Mouse (Mus musculus) thymus, postnatal 36 days (tissue): ENCODE data around the gene Pla2g6.

Experiments used
- DNase-seq, 2 experiments: peaks; one replicate each; pipeline ENCODE4 v3.0.0; 2022; ENCODE audit warnings: mixed read lengths in 2 of 2

Pla2g6 gene

GRCm38 (mm10) chr15:79328058-79328938, at the start of gene Pla2g6:
Gene Pla2g6 (minus strand): TSS chr15:79328390.
- peak; percentile 97 to 98 for DNase-seq

DNA sequence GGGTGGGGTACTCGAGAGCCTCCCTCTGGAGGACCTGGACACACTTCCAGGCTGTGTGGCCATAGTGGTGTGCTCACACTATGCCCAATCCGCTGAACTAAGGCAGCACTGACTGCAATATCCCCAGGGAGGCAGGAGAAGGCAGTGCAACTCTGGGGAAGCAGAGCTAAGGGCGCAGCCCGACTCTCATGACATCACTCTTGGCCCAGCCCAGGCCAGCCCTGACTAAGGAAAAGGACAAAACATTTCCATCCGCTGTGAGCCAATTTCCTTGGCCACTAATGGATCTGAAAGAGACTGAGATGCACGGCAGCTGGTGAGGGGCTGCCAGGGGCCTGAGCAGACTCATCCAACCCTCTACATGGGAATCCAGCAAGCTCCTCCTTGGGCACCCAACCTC, 49.5 kb upstream of the Pla2g6 start:
- no peak for DNase-seq

- peak; percentile 67 to 81 for DNase-seq
Measured at GRCm38 (mm10) chr15:79374760-79375159, 46.6 kb upstream of the Pla2g6 start.

- no peak for DNase-seq
Measured at GRCm38 (mm10) chr15:79370281-79370843, 42.2 kb upstream of the Pla2g6 start.

DNA sequence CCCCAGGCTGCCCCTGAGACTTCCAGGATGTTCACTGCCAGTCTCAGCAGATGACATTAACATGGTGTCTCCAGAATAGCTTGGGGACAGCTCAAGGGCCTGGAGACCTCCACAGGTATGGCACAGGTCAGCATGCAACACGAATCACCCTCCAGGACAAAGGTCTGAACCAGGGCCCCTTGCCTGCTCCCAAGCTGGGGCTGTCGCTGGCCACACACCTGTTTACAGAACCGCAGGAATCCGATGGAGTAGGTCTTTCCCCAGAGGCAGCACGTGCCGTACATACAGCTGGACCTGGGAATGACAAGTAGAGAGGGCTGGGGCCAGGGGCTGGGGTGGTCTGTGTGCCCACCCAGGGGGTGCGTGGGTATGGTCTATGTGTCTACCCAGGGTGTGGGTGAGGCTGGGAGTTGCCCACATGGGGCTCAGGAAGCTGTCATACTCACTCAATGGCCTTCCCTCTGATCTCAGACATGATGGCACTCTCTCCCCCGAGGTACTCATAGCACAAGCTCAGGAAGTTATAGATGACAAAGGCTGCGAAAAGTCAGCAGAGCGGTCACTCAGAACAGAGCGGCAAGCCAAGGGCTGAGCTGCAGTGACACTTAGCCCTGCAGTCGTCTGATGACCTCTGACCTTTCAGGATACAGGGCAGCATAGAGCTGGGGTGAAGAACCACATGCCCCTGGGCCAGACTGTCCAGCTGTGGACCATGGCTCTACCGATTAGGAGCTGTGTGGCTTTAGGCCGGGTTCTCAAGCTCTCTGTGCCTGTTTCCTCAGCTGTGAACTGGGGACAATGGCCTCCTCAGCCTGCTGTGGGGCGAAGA, 41.5 kb upstream of the Pla2g6 start:
- no peak for DNase-seq

- no peak for DNase-seq
Measured at GRCm38 (mm10) chr15:79368861-79369440, 40.8 kb upstream of the Pla2g6 start.

- no peak for DNase-seq
Measured at GRCm38 (mm10) chr15:79368313-79368811, 40.2 kb upstream of the Pla2g6 start.

- DNase-seq, result no peak
Measured at GRCm38 (mm10) chr15:79366402-79366801, 38.2 kb upstream of the Pla2g6 start.

- no peak for DNase-seq
Measured at GRCm38 (mm10) chr15:79365068-79365467, 36.9 kb upstream of the Pla2g6 start.

- DNase-seq, result no peak
Measured at GRCm38 (mm10) chr15:79364120-79364519, 35.9 kb upstream of the Pla2g6 start.

DNA sequence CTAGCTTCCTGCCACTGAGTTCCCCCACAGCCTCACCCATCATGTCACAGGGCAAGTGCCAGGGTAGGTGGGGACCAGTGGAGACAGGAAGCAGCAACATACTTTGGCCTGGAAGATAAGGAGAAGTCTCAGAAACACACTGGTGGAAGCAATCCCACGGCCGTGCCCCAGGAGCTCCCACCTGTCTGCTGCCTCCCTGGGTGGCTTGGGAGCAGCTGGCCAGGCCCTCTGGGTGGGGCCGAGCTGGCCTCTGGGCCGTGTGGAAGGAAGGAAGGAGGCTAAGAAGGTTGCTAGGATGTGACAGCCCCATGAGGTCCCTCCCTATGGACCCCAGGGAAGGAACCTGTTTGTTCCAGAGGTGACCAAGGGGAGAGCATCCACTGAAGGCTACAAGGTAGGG, 32.8 kb upstream of the Pla2g6 start:
- DNase-seq, result no peak

GRCm38 (mm10) chr15:79360371-79360770, 32.2 kb upstream of the Pla2g6 start:
- DNase-seq, result no peak

DNA sequence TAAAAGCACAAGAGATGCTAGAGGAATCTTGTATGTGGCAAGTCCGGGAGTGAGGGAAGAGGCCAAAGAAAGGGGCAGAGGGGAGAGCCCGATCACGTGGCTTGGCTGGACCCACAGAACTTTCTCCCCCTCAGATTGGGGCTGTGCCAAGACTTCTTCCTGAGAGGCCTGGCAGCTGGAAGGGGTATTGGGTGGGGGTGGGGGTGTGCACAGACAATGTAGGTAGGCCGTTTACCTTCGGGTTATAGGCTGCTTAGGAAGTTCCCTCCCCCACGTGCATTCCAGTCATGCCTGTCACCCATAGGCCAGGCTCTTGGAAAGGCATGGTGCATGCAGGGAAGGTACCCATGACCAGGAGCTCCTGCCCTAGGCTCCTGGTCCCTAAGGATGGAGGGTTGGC, 31.8 kb upstream of the Pla2g6 start:
- no peak for DNase-seq

- no peak for DNase-seq
Measured at GRCm38 (mm10) chr15:79357974-79358690, 29.9 kb upstream of the Pla2g6 start.

GRCm38 (mm10) chr15:79357036-79357911, 29.1 kb upstream of the Pla2g6 start:
- DNase-seq, result peak; percentile 69 to 83

DNA sequence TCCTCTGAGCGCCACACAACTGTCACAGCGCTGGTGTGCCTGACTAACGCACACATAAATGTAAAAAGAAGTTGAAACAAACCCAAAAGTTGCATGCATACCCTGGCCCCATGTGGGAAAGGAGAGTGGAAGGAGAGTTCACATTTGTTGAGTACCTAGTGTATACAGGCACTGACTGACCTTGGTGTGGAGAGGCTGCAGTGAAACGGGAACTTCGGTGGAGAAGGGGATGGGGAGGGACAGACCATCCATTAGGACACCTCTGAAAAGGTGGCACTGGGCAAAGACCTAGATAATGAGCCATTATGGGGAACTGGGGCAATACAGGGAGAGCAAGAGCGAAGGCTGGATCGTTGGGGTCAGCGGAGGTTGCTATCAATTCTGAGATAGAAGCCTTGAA, 28.3 kb upstream of the Pla2g6 start:
- no peak for DNase-seq

- DNase-seq, result no peak
Measured at GRCm38 (mm10) chr15:79354619-79355018, 26.4 kb upstream of the Pla2g6 start.

- no peak for DNase-seq
Measured at GRCm38 (mm10) chr15:79353690-79354305, 25.6 kb upstream of the Pla2g6 start.

DNA sequence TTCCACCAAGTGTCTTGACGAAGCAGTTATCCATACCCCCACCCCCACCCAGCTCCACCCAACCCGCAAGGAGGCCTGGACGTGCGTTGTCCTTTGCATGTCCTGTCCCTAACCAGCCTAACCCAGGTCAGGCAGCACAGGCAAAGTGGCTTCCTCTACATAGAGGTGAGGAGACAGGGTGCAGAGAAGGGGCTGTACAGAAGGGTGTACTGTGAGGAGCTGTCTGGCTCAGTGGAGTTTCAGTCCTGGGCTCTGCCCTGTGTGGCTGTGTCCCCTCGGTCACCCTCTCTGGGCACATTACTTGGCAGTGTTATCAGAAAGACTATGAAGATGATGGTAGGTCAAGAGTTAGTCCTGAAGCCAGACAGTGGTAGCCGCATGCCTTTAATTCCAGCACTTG, 24.3 kb upstream of the Pla2g6 start:
- DNase-seq, result no peak

DNA sequence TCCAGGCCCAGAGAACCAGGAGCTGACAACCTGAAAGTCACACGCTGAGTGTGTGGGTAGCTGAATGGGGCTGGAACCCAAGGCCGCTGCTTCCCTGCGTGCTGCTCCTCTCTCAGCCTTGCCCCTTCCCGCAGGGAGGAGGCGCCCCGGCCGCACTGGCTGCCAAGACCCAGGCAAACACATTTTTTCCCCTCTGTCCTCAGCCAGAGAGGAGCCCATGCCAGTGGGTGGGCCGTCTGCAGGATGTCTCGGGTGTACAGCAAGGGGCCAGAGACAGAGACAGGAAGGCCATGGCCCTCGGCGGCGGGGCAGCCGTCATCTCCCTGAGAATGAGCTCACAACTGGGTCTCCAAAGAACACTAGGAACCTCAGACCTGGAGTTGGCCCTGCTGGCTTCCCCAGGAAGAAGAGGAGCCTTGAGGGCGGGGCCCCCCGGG, 23.2 kb upstream of the Pla2g6 start:
- DNase-seq, result no peak

DNA sequence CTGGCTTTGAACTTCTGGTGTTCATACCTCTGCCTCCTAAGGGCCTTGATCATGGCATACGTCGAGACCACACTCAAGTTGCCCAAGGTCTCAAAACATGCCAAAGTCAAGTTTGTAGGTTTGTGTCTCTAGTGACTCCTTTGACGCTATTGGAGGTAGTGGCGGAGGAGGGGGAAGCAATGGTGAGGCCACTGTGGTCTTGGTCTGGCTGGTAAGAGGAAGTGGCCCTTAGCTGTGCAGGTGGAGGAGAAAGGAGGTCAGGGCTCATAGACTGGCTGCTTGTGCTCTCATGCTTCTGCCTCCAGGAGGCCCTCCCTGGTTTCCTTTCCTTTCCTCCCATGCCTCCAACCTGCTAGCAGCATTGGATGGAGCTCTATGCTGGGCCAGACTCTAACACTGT, 22.7 kb upstream of the Pla2g6 start:
- no peak for DNase-seq
